Mouse (Mus musculus): ENCODE results near the gene Unc45b.
A peak's percentile ranks its signal among the peaks of the same experiment; 100 is the strongest.
"Not testable (repeated sequence)": the region's sequence is repeated elsewhere in the genome, so short reads cannot be mapped to it uniquely, and the experiment has no call there.

Unc45b gene

DNA sequence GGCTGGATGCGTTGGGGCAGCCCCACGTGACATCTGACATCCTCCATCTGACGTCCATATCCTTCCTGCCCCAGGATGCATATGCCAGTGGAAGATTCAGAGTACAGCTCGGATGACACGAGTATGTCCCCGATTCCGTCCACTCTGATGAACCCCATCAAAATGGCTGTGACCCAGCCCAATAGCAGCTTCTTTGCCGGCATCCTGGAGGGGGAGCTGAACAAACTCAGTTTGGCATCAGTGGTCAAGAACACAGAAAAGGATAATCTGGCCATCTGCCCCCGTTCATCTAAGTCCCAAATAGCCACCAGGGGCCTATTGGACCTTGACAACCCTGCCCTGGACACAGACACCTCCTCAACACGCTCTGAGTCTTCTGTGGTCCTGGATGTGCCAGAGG lies 12.9 kb upstream of the Unc45b start:
- DNase-seq (ENCODE audit: low read depth, low spot score) = no peak

- DNase-seq (ENCODE audit: low read depth, low spot score) = no peak
These were observed 10.6 kb upstream of the Unc45b start for GRCm38 (mm10) chr11:82899720-82900119.

GRCm38 (mm10) chr11:82901606-82902310 lies 8.6 kb upstream of the Unc45b start:
- DNase-seq (ENCODE audit: low read depth, low spot score) = no peak

- no peak for DNase-seq (ENCODE audit: low read depth, low spot score)
These were observed 5.4 kb upstream of the Unc45b start for GRCm38 (mm10) chr11:82904952-82905351.

GRCm38 (mm10) chr11:82905816-82906215 lies 4.5 kb upstream of the Unc45b start:
- no peak for DNase-seq (ENCODE audit: low read depth, low spot score)

GRCm38 (mm10) chr11:82907651-82908607 lies 2.4 kb upstream of the Unc45b start, which contains the start of gene Nle1:
Nle1 (minus strand) TSS chr11:82908411.
- DNase-seq (ENCODE audit: low read depth, low spot score) = peak; percentile 69

GRCm38 (mm10) chr11:82908608-82908989 lies 1.8 kb upstream of the Unc45b start:
- no peak for DNase-seq (ENCODE audit: low read depth, low spot score)

DNA sequence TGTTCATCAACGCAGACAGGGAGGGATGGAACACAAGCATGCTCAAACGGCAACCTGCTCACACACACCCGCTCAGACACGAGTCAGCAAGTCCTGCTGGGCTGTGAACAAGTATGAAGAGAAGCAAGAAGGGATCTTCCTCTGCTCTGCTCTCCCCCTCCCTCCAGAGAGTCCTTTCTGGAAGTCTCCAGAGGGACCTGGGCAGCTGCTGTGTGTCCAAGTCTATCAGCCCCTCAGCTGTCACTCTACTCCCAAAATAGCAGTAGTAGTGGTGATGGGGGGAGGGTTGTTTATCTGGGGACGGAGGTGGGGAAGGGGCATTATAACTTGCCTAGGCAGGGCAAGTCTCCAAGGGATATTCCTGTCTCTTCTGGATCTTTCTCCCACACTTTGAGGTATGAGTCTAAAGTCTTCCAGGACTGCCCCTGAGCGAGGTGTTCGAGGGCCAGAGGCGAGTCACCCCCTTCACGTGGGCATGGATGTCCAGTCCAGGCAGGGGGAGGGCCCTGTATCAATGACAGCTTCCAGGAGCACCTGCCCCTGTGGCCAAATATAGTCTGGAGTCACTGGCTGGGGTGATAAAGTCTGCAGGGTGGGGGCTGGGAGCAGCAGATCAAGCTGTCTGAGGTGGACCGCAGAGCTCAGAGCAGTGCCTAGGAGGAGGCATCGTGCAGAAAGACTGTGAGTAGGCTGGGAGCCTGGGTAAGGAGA lies 484 bp downstream of the Unc45b start:
- no peak for DNase-seq (ENCODE audit: low read depth, low spot score)

DNA sequence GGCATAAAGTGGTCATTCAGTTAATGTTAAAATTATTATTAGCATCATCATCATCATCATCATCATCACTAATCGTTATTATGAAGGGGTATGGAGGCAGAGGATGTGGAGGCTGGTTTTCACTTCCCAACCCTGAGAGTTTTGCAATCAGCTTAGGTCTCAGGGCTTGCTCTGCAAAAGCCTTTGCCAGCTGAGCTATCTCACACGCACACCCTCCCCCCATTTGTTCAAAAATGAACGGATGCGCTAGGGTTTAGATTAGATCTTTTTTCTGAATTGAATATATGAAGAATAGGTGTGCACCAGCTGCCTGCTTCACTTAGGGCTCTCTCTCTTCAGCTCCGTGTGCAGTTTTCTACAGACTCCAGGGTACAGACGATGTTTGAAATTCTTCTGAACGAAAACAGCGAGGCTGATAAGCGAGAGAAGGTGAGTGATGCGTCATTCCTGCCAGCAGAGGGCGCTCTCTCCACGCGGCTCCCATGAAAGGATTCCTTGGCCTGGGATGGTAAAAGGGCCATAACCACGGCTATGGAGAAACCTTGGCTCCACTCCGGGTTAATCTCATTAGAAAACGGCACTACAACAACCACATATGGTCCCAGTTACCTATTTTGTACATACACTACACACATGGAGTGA lies 4.5 kb downstream of the Unc45b start:
- peak; percentile 50 for DNase-seq (ENCODE audit: low read depth, low spot score)

GRCm38 (mm10) chr11:82920768-82921167 lies 10.4 kb downstream of the Unc45b start:
- DNase-seq (ENCODE audit: low read depth, low spot score) = no peak

GRCm38 (mm10) chr11:82921691-82922090 lies 11.3 kb downstream of the Unc45b start:
- no peak for DNase-seq (ENCODE audit: low read depth, low spot score)

- DNase-seq (ENCODE audit: low read depth, low spot score) = not testable (repeated sequence)
These were observed 13.6 kb downstream of the Unc45b start for GRCm38 (mm10) chr11:82923910-82924309.

GRCm38 (mm10) chr11:82928897-82929632 lies 18.7 kb downstream of the Unc45b start:
- DNase-seq (ENCODE audit: low read depth, low spot score) = no peak

DNA sequence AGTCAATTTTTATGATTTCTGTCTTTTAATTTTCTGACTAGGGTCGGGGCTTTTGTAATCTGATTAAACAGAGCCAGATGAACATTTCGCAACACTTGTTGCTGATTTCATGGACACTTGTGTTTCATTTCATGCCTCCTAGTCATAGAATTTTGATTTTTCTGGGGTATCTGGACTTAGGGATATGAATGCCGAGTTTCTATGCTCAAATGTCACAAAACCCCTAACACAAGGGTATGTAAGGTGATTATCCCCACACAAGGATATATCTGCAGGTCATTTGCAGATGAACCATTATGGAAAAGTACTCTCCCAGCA lies 19.2 kb downstream of the Unc45b start:
- DNase-seq (ENCODE audit: low read depth, low spot score) = no peak

DNA sequence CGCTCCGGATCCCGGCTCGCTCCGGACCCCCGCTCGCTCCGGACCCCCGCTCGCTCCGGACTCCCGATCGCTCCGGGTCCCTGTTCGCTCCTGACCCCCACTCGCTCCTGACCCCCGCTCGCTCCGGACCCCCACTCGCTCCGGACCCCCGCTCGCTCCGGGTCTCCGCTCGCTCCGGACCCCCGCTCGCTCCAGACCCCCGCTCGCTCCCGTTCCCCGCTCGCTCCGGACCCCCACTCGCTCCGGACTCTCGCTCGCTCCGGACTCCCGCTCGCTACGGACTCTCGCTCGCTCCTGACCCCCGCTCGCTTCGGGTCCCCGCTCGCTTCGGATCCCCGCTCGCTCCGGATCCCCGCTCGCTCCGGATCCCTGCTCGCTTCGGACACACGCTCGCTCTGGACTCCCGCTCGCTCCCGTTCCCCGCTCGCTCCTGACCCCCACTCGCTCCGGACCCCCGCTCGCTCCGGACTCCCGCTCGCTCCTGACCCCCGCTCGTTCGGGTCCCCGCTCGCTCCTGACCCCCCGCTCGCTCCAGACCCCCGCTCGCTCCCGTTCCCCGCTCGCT lies 20.1 kb downstream of the Unc45b start:
- not testable (repeated sequence) for DNase-seq (ENCODE audit: low read depth, low spot score)

- DNase-seq (ENCODE audit: low read depth, low spot score) = not testable (repeated sequence)
These were observed 20.8 kb downstream of the Unc45b start for GRCm38 (mm10) chr11:82931161-82931560.

DNA sequence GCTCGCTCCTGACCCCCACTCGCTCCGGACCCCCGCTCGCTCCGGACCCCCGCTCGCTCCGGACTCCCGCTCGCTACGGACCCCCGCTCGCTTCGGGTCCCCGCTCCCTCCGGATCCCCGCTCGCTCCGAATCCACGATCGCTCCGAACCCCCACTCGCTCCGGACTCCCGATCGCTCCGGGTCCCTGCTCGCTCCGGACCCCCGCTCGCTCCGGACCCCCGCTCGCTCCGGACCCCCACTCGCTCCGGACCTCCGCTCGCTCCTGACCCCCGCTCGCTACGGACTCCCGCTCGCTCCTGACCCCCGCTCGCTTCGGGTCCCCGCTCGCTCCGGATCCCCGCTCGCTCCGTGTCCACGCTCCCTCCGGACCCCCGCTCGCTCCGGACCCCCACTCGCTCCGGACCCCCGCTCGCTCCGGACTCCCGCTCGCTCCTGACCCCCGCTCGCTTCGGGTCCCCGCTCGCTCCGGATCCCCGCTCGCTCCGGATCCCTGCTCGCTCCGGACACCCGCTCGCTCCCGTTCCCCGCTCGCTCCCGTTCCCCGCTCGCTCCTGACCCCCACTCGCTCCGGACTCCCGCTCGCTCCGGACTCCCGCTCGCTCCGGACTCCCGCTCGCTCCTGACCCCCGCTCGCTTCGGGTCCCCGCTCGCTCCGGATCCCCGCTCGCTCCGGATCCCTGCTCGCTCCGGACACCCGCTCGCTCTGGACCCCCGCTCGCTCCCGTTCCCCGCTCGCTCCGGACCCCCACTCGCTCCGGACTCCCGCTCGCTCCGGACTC lies 21.5 kb downstream of the Unc45b start:
- not testable (repeated sequence) for DNase-seq (ENCODE audit: low read depth, low spot score)

DNA sequence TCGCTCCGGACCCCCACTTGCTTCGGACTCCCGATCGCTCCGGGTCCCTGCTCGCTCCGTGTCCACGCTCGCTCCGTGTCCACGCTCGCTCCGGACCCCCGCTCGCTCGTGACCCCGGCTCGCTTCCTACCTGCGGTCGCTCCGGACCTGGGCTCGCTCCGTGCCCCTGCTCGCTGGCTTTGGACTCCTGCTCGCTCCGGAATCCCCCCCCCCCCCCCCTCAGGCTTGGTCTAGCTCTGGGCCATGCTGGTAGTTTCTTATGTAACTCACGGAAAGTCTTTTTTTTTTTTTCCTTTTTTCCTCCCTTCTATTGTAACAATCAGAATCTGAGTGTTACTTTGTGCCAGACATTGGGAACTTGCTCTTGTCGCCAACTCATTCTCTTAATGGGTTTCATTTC lies 22.8 kb downstream of the Unc45b start:
- DNase-seq (ENCODE audit: low read depth, low spot score) = no peak

- DNase-seq (ENCODE audit: low read depth, low spot score) = no peak
These were observed 33.0 kb downstream of the Unc45b start for GRCm38 (mm10) chr11:82943336-82943735.

GRCm38 (mm10) chr11:82945636-82946035 lies 35.3 kb downstream of the Unc45b start:
- DNase-seq (ENCODE audit: low read depth, low spot score) = no peak

Measured in c-Kit-negative CD71-positive TER-119-positive erythroid progenitor cells, embryonic 14.5 days (primary cell).